Mouse (Mus musculus) megakaryocyte progenitor cell, adult 5-6 weeks (primary cell): Measurements from ENCODE around the gene Sycp2. TPM values are rescaled to one million over a fixed set of nuclear protein-coding genes. Genes with fewer than 3 reads are reported as not detected.
"Not testable (repeated sequence)": the region's sequence is repeated elsewhere in the genome, so short reads cannot be mapped to it uniquely, and the experiment has no call there.

Experiments
- ATAC-seq: replicated peaks from 2 replicates; pipeline ENCODE4 v1.8.0; 2016; ENCODE audit warnings: mild to moderate bottlenecking, moderate TSS enrichment, inconsistent platforms; ENCODE audit not compliant: poor library complexity
- total RNA-seq, 2 experiments: library from RNA; stranded (forward) in 1 of 2; stranded (reverse) in 1 of 2; fragments of 157-497, 149-512 nt in 1 of 2; fragments of 200-1000 nt in 1 of 2; gene quantifications; 2 replicates each; pipeline versions ENCODE4 v1.2.3 to v1.2.4; 2015 to 2017

The Sycp2 gene
- total RNA-seq, 2 experiments from 2014 or later, result 0.05 to 0.17 TPM

- ATAC-seq, result peak; percentile 56
Measured at GRCm38 (mm10) chr2:178414261-178415149, 7.0 kb upstream of the Sycp2 start, which contains the start of the genes Ppp1r3d and Fam217b. Ppp1r3d (minus strand) TSS chr2:178414472. Fam217b (plus strand) TSS chr2:178414524.

GRCm38 (mm10) chr2:178413481-178414260, 6.2 kb upstream of the Sycp2 start:
- no peak for ATAC-seq

- ATAC-seq, result no peak
Measured at GRCm38 (mm10) chr2:178413081-178413480, 5.6 kb upstream of the Sycp2 start.

- no peak for ATAC-seq
Measured at GRCm38 (mm10) chr2:178412598-178412997, 5.1 kb upstream of the Sycp2 start.

- no peak for ATAC-seq
Measured at GRCm38 (mm10) chr2:178410286-178410685, 2.8 kb upstream of the Sycp2 start.

- ATAC-seq, result peak; percentile 74
Measured at GRCm38 (mm10) chr2:178409024-178409423, 1.5 kb upstream of the Sycp2 start.

GRCm38 (mm10) chr2:178342597-178342996, 64.9 kb downstream of the Sycp2 start:
- ATAC-seq, result no peak

- not testable (repeated sequence) for ATAC-seq
Measured at GRCm38 (mm10) chr2:178342105-178342504, 65.4 kb downstream of the Sycp2 start.

- ATAC-seq, result peak; percentile 75
Measured at GRCm38 (mm10) chr2:178339044-178339443, 68.4 kb downstream of the Sycp2 start.

- no peak for ATAC-seq
Measured at GRCm38 (mm10) chr2:178337878-178338277, 69.6 kb downstream of the Sycp2 start.

- ATAC-seq, result no peak
Measured at GRCm38 (mm10) chr2:178329986-178330385, 77.5 kb downstream of the Sycp2 start.

- no peak for ATAC-seq
Measured at GRCm38 (mm10) chr2:178329551-178329950, 77.9 kb downstream of the Sycp2 start.

GRCm38 (mm10) chr2:178327466-178328040, 79.9 kb downstream of the Sycp2 start:
- peak; percentile 75 for ATAC-seq

- no peak for ATAC-seq
Measured at GRCm38 (mm10) chr2:178326750-178327465, 80.6 kb downstream of the Sycp2 start.

GRCm38 (mm10) chr2:178326067-178326466, 81.4 kb downstream of the Sycp2 start:
- no peak for ATAC-seq

- no peak for ATAC-seq
Measured at GRCm38 (mm10) chr2:178324818-178325217, 82.7 kb downstream of the Sycp2 start.

- no peak for ATAC-seq
Measured at GRCm38 (mm10) chr2:178324410-178324809, 83.1 kb downstream of the Sycp2 start.

GRCm38 (mm10) chr2:178321271-178321670, 86.2 kb downstream of the Sycp2 start:
- no peak for ATAC-seq

GRCm38 (mm10) chr2:178319766-178320165, 87.7 kb downstream of the Sycp2 start:
- ATAC-seq, result no peak

GRCm38 (mm10) chr2:178316281-178316680, 91.2 kb downstream of the Sycp2 start:
- no peak for ATAC-seq

GRCm38 (mm10) chr2:178313539-178313938, 93.9 kb downstream of the Sycp2 start:
- no peak for ATAC-seq
